Mouse (Mus musculus): Measurements from ENCODE around the gene Dnajc14. TPM values are rescaled to one million over a fixed set of nuclear protein-coding genes. Genes with fewer than 3 reads are reported as not detected.

Gene Dnajc14
- polyA plus RNA-seq, 1 experiment from 2014 or later = 40.3 TPM

- peaks cover 36% of the 10 kb centered on the region for H3K36me3 ChIP-seq (ENCODE audit: control insufficient read depth, insufficient read depth)
- no peak for ATAC-seq (replicated peaks; ENCODE audit: extremely low read depth, insufficient read depth, low FRiP score)
Observed at GRCm38 (mm10) chr10:128837400-128837799, 33.5 kb downstream of the Dnajc14 start.

GRCm38 (mm10) chr10:128839434-128839833, 35.6 kb downstream of the Dnajc14 start:
- H3K27ac ChIP-seq (ENCODE audit: low read length) = no peak overlapping the region
- H3K36me3 ChIP-seq (ENCODE audit: control insufficient read depth, insufficient read depth) = peaks cover 27% of the 10 kb centered on the region
- H3K9ac ChIP-seq (ENCODE audit: low read length) = no peak overlapping the region
- H3K9me3 ChIP-seq (replicated peaks; ENCODE audit: control insufficient read depth, low read length) = no peaks in the 10 kb centered on the region
- H3K4me3 ChIP-seq (ENCODE audit: low read length) = no peak overlapping the region
- no peak overlapping the region for H3K4me2 ChIP-seq (ENCODE audit: low read depth, low read length)
- no peak for ATAC-seq (replicated peaks; ENCODE audit: extremely low read depth, insufficient read depth, low FRiP score)
- H3K27me3 ChIP-seq (ENCODE audit: control insufficient read depth, insufficient read depth, low read length) = no peaks in the 10 kb centered on the region
- no peaks in the 10 kb centered on the region for H3K4me1 ChIP-seq (ENCODE audit: control insufficient read depth, insufficient read depth, low read length)

More at GRCm38 (mm10) chr10:128837400-128837799, 33.5 kb downstream of the Dnajc14 start:
- H3K4me3 ChIP-seq (ENCODE audit: low read length) = no peak overlapping the region
- H3K4me1 ChIP-seq (ENCODE audit: control insufficient read depth, insufficient read depth, low read length) = no peaks in the 10 kb centered on the region
- no peak overlapping the region for H3K4me2 ChIP-seq (ENCODE audit: low read depth, low read length)
- no peaks in the 10 kb centered on the region for H3K9me3 ChIP-seq (replicated peaks; ENCODE audit: control insufficient read depth, low read length)
- no peaks in the 10 kb centered on the region for H3K27me3 ChIP-seq (ENCODE audit: control insufficient read depth, insufficient read depth, low read length)
- no peak overlapping the region for H3K9ac ChIP-seq (ENCODE audit: low read length)
- H3K27ac ChIP-seq (ENCODE audit: low read length) = no peak overlapping the region

- peaks cover 22% of the 10 kb centered on the region for H3K36me3 ChIP-seq (ENCODE audit: control insufficient read depth, insufficient read depth)
- H3K4me1 ChIP-seq (ENCODE audit: control insufficient read depth, insufficient read depth, low read length) = no peaks in the 10 kb centered on the region
- no peak overlapping the region for H3K27ac ChIP-seq (ENCODE audit: low read length)
- no peak overlapping the region for H3K9ac ChIP-seq (ENCODE audit: low read length)
- no peak overlapping the region for H3K4me3 ChIP-seq (ENCODE audit: low read length)
- ATAC-seq (replicated peaks; ENCODE audit: extremely low read depth, insufficient read depth, low FRiP score) = no peak
- H3K9me3 ChIP-seq (replicated peaks; ENCODE audit: control insufficient read depth, low read length) = no peaks in the 10 kb centered on the region
- H3K4me2 ChIP-seq (ENCODE audit: low read depth, low read length) = no peak overlapping the region
- no peaks in the 10 kb centered on the region for H3K27me3 ChIP-seq (ENCODE audit: control insufficient read depth, insufficient read depth, low read length)
Observed at GRCm38 (mm10) chr10:128840612-128841011, 36.8 kb downstream of the Dnajc14 start.

DNA sequence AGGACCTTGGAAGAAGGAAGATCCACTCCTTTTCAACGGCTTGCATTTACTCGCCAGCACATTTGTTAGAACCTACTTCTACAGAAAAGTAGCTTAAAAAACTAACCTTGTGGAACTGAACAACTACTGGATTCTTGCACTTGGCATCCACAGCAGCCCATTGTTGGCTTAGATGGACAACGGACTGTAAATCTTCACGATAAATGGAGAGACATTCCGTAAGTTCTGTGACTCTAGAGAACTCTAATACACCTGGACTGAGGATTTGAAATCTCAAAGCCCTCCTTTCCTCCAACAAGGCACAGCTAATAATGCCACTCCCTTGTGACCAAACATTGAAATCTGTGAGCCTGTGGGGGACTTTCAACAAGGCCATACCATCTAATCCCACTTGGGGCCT, 39.4 kb downstream of the Dnajc14 start:
- Histone ChIP-seq H3K9me3 (replicated peaks; ENCODE audit: control insufficient read depth, low read length) (no peaks in the 10 kb centered on the region), H3K27me3 (ENCODE audit: control insufficient read depth, insufficient read depth, low read length) (no peaks in the 10 kb centered on the region), H3K4me1 (ENCODE audit: control insufficient read depth, insufficient read depth, low read length) (no peaks in the 10 kb centered on the region), H3K9ac (ENCODE audit: low read length) (no peak overlapping the region), H3K4me3 (ENCODE audit: low read length) (no peak overlapping the region), H3K4me2 (ENCODE audit: low read depth, low read length) (no peak overlapping the region), H3K36me3 (ENCODE audit: control insufficient read depth, insufficient read depth) (peaks cover 16% of the 10 kb centered on the region), H3K27ac (ENCODE audit: low read length) (no peak overlapping the region)
- ATAC-seq (replicated peaks; ENCODE audit: extremely low read depth, insufficient read depth, low FRiP score) = no peak
- 89% methylated on average over 5 of the region's 5 CpGs for WGBS

DNA sequence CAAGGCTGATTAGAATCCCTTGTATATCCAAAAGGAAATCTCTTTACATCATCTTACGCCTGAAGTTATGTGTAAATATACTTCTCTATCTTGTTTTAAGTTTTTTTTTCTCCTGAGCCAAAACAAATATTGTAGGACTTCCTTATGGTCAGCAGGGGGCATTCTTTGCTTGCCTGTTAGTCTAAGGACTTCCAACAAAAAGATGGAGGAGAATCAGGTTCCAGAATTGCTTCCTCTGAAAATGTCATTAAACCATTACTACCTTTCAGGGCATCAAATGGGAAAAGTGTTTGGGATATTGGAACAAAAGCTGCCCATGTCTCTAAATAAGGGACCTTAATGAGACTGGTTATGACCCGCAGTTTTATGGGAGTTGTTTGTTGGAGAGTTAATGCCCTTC, 41.7 kb downstream of the Dnajc14 start:
- Histone ChIP-seq H3K36me3 (ENCODE audit: control insufficient read depth, insufficient read depth) (peaks cover 25% of the 10 kb centered on the region), H3K9ac (ENCODE audit: low read length) (no peak overlapping the region)

DNA sequence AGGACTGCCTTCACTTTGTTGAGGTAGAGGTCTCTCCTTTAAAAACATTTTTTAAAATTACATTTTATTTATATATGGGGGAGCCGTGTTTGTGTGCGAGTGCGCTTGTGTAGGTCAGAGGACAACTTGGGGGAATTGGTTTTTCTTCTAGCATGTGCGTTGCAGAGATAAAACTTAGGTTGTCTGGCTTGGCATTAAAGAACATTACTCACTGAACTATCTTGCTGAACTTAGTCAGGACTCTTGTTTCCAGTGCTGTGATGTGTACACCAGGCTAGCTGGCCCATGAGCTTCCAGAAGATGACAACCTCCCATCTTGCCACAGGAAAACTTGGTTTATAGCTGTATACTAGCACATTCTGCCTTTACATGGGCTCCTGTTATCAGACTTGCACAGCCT, 42.8 kb downstream of the Dnajc14 start:
- Histone ChIP-seq H3K27ac (ENCODE audit: low read length) (no peak overlapping the region), H3K4me2 (ENCODE audit: low read depth, low read length) (no peak overlapping the region), H3K9ac (ENCODE audit: low read length) (no peak overlapping the region), H3K36me3 (ENCODE audit: control insufficient read depth, insufficient read depth) (peaks cover 28% of the 10 kb centered on the region), H3K4me3 (ENCODE audit: low read length) (no peak overlapping the region), H3K4me1 (ENCODE audit: control insufficient read depth, insufficient read depth, low read length) (no peaks in the 10 kb centered on the region), H3K9me3 (replicated peaks; ENCODE audit: control insufficient read depth, low read length) (no peaks in the 10 kb centered on the region), H3K27me3 (ENCODE audit: control insufficient read depth, insufficient read depth, low read length) (no peaks in the 10 kb centered on the region)
- WGBS = 95% methylated on average over 4 of the region's 4 CpGs
- no peak for ATAC-seq (replicated peaks; ENCODE audit: extremely low read depth, insufficient read depth, low FRiP score)

More for the DNA sequence above, 41.7 kb downstream of the Dnajc14 start:
- no peak for ATAC-seq (replicated peaks; ENCODE audit: extremely low read depth, insufficient read depth, low FRiP score)
- Histone ChIP-seq H3K4me2 (ENCODE audit: low read depth, low read length) (no peak overlapping the region), H3K9me3 (replicated peaks; ENCODE audit: control insufficient read depth, low read length) (no peaks in the 10 kb centered on the region), H3K4me3 (ENCODE audit: low read length) (no peak overlapping the region), H3K27ac (ENCODE audit: low read length) (no peak overlapping the region), H3K27me3 (ENCODE audit: control insufficient read depth, insufficient read depth, low read length) (no peaks in the 10 kb centered on the region), H3K4me1 (ENCODE audit: control insufficient read depth, insufficient read depth, low read length) (no peaks in the 10 kb centered on the region)
- WGBS = 76% methylated on average over 2 of the region's 2 CpGs

DNA sequence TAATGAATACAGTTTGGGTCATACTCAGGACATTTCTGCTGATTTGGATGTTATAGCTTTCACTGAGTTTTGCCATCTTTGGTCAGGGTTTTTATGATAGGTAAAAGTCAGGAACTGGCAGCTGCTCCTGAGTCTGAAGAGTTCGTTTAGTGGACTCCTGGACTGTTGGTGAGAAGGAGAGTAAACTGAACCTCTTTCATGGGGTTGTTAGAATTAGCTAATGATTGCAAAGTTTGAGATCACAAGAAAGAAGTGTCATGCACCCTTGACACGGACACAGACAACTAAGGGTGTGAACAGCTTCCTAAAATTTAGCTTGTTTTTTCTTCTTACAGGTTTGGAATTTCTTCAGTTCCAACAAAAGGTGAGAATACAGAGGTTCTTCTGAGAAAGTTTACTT, 44.6 kb downstream of the Dnajc14 start:
- no peak overlapping the region for H3K4me2 ChIP-seq (ENCODE audit: low read depth, low read length)
- no peak overlapping the region for H3K4me3 ChIP-seq (ENCODE audit: low read length)
- H3K9ac ChIP-seq (ENCODE audit: low read length) = no peak overlapping the region
- no peak overlapping the region for H3K27ac ChIP-seq (ENCODE audit: low read length)
- H3K36me3 ChIP-seq (ENCODE audit: control insufficient read depth, insufficient read depth) = peaks cover 30% of the 10 kb centered on the region
- 74% methylated on average over 2 of the region's 2 CpGs for WGBS
- no peak for ATAC-seq (replicated peaks; ENCODE audit: extremely low read depth, insufficient read depth, low FRiP score)
- no peaks in the 10 kb centered on the region for H3K9me3 ChIP-seq (replicated peaks; ENCODE audit: control insufficient read depth, low read length)
- no peaks in the 10 kb centered on the region for H3K4me1 ChIP-seq (ENCODE audit: control insufficient read depth, insufficient read depth, low read length)
- no peaks in the 10 kb centered on the region for H3K27me3 ChIP-seq (ENCODE audit: control insufficient read depth, insufficient read depth, low read length)

GRCm38 (mm10) chr10:128850339-128850738, 46.5 kb downstream of the Dnajc14 start:
- no peak overlapping the region for H3K4me3 ChIP-seq (ENCODE audit: low read length)
- H3K4me1 ChIP-seq (ENCODE audit: control insufficient read depth, insufficient read depth, low read length) = no peaks in the 10 kb centered on the region
- ATAC-seq (replicated peaks; ENCODE audit: extremely low read depth, insufficient read depth, low FRiP score) = no peak
- no peaks in the 10 kb centered on the region for H3K27me3 ChIP-seq (ENCODE audit: control insufficient read depth, insufficient read depth, low read length)
- H3K9me3 ChIP-seq (replicated peaks; ENCODE audit: control insufficient read depth, low read length) = no peaks in the 10 kb centered on the region
- H3K36me3 ChIP-seq (ENCODE audit: control insufficient read depth, insufficient read depth) = peaks cover 28% of the 10 kb centered on the region
- 74% methylated on average over 3 of the region's 3 CpGs for WGBS
- no peak overlapping the region for H3K4me2 ChIP-seq (ENCODE audit: low read depth, low read length)
- H3K9ac ChIP-seq (ENCODE audit: low read length) = no peak overlapping the region
- H3K27ac ChIP-seq (ENCODE audit: low read length) = no peak overlapping the region

GRCm38 (mm10) chr10:128861176-128861575, 57.3 kb downstream of the Dnajc14 start:
- Histone ChIP-seq H3K4me1 (ENCODE audit: control insufficient read depth, insufficient read depth, low read length) (no peaks in the 10 kb centered on the region), H3K27ac (ENCODE audit: low read length) (no peak overlapping the region), H3K4me3 (ENCODE audit: low read length) (no peak overlapping the region), H3K36me3 (ENCODE audit: control insufficient read depth, insufficient read depth) (peaks cover 10% of the 10 kb centered on the region; the same call in 1 of the 2 replicates), H3K27me3 (ENCODE audit: control insufficient read depth, insufficient read depth, low read length) (no peaks in the 10 kb centered on the region), H3K4me2 (ENCODE audit: low read depth, low read length) (no peak overlapping the region), H3K9ac (ENCODE audit: low read length) (no peak overlapping the region), H3K9me3 (replicated peaks; ENCODE audit: control insufficient read depth, low read length) (no peaks in the 10 kb centered on the region)
- ATAC-seq (replicated peaks; ENCODE audit: extremely low read depth, insufficient read depth, low FRiP score) = no peak

DNA sequence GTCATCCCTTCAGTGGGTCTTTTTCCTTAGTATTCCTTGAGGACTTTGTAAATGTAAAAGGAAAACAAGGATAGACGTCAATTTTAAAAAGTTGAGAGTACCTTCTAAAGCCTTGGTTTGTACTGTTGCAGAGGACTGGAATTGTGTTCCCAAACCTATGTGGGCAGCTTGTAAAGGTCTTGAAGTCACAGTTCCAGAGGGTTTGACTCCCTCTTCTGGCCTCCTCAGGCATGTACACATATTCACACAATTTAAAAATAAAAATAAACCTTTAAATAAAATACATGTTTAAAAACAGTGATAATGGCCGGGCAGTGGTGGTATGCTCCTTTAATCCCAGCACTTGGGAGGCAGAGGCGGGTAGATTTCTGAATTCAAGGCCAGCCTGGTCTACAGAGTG, 62.2 kb downstream of the Dnajc14 start:
- Histone ChIP-seq H3K36me3 (ENCODE audit: control insufficient read depth, insufficient read depth) (peaks cover 16% of the 10 kb centered on the region), H3K9me3 (replicated peaks; ENCODE audit: control insufficient read depth, low read length) (no peaks in the 10 kb centered on the region), H3K9ac (ENCODE audit: low read length) (no peak overlapping the region), H3K4me1 (ENCODE audit: control insufficient read depth, insufficient read depth, low read length) (no peaks in the 10 kb centered on the region), H3K4me3 (ENCODE audit: low read length) (no peak overlapping the region), H3K27me3 (ENCODE audit: control insufficient read depth, insufficient read depth, low read length) (no peaks in the 10 kb centered on the region), H3K4me2 (ENCODE audit: low read depth, low read length) (no peak overlapping the region), H3K27ac (ENCODE audit: low read length) (no peak overlapping the region)
- no peak for ATAC-seq (replicated peaks; ENCODE audit: extremely low read depth, insufficient read depth, low FRiP score)
- 78% methylated on average over 3 of the region's 3 CpGs for WGBS

Measured in heart, embryonic 16.5 days (tissue).